Mouse (Mus musculus) brain, adult 2 months (tissue): ENCODE results near the gene Sirt3.

Experiments
- DNase-seq: peaks from one replicate; pipeline ENCODE4 v3.0.0; 2011; ENCODE audit warnings: low read depth, low spot score

Sirt3 gene

DNA sequence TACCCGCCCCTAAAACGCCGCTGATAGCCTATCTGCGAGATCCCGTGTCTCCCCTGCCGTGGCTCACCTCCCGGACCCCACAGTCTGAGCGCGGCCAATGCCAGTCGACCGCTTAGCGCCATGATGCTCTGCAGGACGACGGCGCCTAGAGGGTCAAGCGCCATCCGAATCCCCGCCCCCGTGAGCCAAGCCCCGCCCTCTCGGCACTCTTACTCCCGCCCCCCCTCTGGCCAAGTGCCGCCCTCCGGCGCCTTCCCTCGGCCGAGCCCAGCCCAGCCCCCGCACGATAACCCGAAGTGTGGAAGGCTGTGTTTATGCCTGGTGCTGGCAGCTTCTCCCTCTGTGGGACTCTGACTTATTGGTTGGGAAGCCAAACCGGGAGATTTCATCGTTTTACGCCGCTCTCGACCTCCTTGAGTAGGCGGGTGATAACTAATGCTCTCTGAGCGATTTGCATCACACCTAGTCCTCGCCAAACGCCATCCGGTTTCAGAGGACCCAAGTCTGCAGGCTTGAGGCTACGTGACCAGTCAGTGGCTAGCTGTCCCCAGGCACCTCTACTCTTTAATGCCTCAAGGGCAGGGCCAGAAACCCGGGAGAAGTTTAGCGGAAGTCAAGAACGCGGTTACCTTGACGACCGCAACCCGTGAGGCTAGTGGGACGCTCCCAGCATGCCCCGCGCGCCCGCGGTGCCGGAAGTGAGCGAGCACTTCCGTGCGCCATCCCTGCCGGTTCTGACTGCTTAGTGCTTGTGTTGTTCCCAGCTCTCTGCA, at the start of gene Sirt3, which contains the start of gene Psmd13:
Gene Sirt3 (minus strand): TSS at position 614 of the 773 bp plus-strand sequence.
Gene Psmd13 (plus strand): TSS at position 273 of the 773 bp plus-strand sequence.
- peak; percentile 98 for DNase-seq

GRCm38 (mm10) chr7:140927181-140927580, 45.1 kb upstream of the Sirt3 start:
- no peak for DNase-seq

DNA sequence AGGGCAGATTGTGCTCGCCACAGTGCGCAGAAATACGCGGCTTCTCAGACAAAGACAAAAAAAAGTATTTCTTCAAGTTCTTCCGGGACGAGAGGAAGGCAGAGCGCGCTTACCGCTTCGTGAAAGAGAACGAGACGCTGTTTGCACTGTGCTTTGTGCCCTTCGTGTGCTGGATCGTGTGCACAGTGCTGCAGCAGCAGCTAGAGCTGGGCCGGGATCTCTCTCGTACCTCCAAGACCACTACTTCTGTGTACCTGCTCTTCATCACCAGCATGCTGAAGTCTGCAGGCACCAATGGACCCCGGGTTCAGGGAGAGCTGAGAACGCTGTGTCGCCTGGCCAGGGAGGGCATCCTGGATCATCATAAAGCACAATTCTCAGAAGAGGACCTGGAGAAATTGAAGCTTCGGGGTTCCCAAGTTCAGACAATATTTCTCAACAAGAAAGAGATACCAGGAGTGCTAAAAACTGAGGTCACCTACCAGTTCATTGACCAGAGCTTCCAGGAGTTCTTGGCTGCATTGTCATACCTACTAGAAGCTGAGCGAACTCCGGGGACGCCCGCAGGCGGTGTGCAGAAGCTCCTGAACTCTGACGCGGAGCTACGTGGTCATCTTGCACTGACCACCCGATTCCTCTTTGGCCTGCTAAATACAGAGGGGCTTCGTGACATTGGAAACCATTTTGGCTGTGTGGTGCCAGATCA, 41.1 kb upstream of the Sirt3 start:
- no peak for DNase-seq

DNA sequence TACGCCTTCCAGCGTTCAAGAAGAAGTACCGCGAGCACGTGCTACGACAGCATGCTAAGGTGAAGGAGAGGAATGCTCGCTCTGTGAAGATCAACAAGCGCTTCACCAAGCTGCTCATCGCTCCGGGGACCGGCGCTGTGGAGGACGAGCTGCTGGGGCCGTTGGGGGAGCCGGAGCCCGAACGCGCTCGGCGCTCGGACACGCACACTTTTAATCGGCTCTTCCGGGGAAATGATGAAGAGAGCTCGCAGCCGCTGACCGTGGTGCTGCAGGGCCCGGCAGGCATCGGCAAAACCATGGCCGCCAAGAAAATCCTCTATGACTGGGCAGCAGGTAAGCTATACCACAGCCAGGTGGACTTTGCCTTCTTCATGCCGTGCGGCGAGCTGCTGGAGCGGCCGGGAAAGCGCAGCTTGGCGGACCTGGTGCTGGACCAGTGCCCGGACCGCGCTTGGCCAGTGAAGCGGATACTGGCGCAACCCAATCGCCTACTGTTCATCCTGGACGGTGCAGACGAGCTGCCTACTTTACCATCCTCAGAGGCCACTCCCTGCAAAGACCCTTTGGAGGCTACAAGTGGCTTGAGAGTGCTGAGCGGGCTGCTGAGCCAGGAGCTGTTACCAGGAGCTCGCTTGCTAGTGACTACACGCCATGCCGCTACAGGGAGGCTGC, 40.4 kb upstream of the Sirt3 start:
- peak; percentile 79 for DNase-seq

GRCm38 (mm10) chr7:140921225-140921975, 39.3 kb upstream of the Sirt3 start:
- no peak for DNase-seq

DNA sequence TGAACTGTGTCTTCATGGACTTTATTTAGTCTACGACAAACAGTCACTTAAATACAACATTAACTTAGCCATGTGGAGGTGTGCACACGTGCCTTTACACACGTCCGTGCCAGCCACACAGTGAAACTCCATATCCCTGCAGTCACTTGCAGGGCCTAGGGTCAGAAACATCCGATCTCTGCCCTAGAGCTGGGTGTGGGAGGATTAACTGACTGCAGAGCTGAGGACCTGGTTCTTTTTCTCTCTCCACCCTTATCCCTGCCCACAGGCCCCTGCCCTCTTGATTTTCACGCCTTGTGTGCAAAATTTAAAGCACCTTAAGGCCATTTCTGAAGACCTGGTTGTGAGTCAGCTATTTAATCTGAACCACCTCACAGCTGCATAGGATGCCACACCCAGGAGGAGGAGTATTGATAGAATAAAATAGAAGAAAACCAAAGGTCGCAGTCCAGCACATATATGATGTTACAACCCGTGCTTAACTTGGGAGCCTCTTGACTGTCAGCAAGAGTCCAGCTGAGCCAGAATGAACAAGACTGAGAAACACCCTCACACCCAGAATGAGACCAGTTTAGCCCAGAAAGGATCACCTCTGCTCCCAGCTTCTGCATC, 38.4 kb upstream of the Sirt3 start, which contains the start of gene Nlrp6:
Gene Nlrp6 (plus strand): TSS at position 485 of the 612 bp plus-strand sequence.
- no peak for DNase-seq

GRCm38 (mm10) chr7:140919911-140920310, 37.8 kb upstream of the Sirt3 start:
- no peak for DNase-seq

DNA sequence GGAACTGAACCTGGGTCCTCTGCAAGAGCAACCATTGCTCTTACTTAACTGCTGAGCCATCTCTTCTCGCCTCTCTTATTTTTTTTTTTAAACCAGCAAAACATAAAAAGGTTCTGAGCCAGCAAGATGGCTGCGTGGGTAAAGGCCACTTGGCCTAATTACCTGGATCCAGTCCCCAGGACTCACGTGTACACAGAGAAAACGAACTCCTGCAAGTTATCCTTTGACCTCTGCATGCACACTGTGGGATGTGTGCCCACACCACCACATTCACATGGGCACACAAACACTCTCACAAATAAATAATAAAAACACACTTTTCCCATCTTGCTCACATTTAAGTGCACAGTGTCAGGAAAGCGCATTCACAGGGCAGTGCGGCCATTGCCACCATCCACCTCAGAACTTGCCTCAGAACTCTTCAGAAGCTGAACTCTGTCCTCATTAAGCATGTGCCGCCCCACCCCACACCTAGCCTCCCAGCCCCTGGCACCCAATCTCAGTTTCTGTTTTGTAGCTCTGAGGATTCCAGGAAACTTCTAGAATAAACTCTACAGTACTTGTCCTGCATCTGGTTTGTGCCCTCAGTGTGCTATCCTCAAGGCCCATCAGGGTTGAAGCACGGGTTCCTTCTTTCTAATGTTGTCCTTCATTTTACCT, 32.1 kb upstream of the Sirt3 start:
- no peak for DNase-seq

- DNase-seq, result no peak
Observed at GRCm38 (mm10) chr7:140912846-140913482, 30.9 kb upstream of the Sirt3 start.

- DNase-seq, result peak; percentile 84
Observed at GRCm38 (mm10) chr7:140912293-140912692, 30.2 kb upstream of the Sirt3 start.

DNA sequence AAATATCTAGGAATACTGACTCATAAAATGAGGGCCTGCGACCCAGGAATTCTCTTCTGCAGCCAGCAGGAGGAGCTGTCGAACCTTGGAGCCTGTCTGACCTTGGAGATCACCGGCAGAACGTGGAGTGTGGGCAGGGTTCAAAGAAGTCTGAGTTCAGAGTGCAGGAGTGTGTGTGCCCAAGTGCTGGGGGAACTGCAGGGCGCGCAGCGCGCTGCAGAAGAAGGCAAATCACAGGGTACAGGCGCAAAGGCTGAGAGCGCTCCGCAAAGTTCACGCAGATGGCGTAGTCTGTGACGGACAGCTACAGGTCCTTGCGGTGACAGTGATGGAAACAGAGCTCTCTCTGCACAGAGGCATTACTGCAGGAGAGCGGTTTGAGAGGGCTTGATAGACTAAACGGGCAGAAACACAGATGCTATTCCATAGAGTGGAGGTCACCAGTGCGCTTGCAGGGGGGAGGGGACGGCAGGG, 26.6 kb upstream of the Sirt3 start:
- DNase-seq, result peak; percentile 77

GRCm38 (mm10) chr7:140908181-140908580, 26.1 kb upstream of the Sirt3 start:
- no peak for DNase-seq

DNA sequence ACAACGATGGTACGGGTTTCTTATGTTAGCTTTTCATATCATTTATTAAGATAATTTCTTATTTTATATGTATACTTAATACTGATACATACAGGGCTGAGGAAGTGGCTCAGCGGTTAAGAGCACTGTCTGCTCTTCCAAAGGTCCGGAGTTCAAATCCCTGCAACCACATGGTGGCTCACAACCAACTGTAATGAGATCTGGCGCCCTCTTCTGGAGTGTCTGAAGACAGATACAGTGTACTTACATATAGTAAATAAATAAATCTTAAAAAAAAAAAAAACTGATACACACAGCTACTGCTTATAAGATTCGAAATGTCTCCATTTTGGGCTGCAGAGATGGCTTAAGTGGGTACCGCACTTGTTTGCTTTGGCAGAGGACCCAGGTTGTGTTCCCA, 25.6 kb upstream of the Sirt3 start:
- DNase-seq, result no peak

DNA sequence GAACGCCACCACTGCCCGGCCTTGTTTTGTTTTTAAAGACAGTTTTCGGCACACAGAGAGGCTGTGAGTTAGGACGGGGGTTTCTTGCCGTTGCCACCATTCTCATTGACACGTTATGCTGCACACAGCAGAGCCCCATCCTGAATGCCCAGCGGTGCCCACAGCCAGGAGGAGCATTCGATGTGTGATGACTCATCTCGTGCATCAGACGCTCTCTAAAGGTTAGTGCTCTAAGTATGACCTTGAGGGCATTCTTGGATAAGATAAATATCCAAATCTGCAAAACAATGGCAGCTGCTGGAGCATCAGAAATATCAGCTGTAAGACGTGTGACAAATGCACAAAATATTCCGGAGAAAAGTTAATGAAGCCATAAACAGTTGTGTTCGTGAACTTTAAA, 25.0 kb upstream of the Sirt3 start:
- DNase-seq, result no peak

- no peak for DNase-seq
Observed at GRCm38 (mm10) chr7:140905642-140906081, 23.6 kb upstream of the Sirt3 start.

GRCm38 (mm10) chr7:140903212-140903611, 21.1 kb upstream of the Sirt3 start:
- DNase-seq, result peak; percentile 59

- no peak for DNase-seq
Observed at GRCm38 (mm10) chr7:140902036-140902875, 20.1 kb upstream of the Sirt3 start.

DNA sequence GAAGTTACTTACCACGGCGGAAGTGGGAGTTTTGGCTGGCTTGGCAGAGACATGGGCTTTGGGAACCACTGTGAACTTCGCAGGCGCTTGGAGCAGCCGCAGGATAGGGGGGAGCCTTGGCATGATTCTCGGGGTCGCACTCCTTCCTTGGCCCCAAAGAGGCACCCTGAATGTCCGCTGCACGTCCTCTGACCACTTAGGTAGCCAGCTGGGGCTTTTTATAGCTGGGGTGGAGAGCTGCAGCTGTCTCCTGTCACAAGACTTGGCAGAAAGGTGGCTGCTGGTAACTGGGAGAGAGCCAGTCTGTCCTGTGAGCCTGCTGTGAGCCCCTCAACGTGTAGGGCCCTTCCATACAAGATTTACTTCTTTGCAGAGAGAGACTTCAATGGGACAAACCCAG, 18.1 kb upstream of the Sirt3 start, which contains the start of gene Cox8b:
Gene Cox8b (minus strand): TSS at position 227 of the 400 bp plus-strand sequence.
- no peak for DNase-seq

- no peak for DNase-seq
Observed at GRCm38 (mm10) chr7:140899121-140899520, 17.0 kb upstream of the Sirt3 start.
